Mouse (Mus musculus) testis, adult 2 months (tissue): ENCODE results near the gene Rnf223.

ENCODE experiments used
- CTCF ChIP-seq: fragments of 200-500 bp; IDR thresholded peaks from 2 replicates; pipeline ENCODE4 v1.5.1; 2012; ENCODE audit warnings: low read depth, mild to moderate bottlenecking, inconsistent platforms, low read length, moderate library complexity; ENCODE audit not compliant: control insufficient read depth, insufficient read depth, insufficient replicate concordance
- POLR2A ChIP-seq: fragments of 200-500 bp; IDR thresholded peaks from 2 replicates; pipeline ENCODE4 v1.6.1; 2012; ENCODE audit warnings: low read depth, mild to moderate bottlenecking, inconsistent platforms, low read length, moderate library complexity; ENCODE audit not compliant: control insufficient read depth

- TF ChIP-seq CTCF (no peak), POLR2A (no peak)
Measured at GRCm38 (mm10) chr4:156091236-156091635, 39.1 kb upstream of the Rnf223 start.
